Mouse (Mus musculus) stomach, embryonic 16.5 days (tissue): ENCODE data around the gene Mrm2. TPM values are rescaled to one million over a fixed set of nuclear protein-coding genes. Genes with fewer than 3 reads are reported as not detected.

Experiments
- ATAC-seq: fragments of 200-750 bp; cut with Nextera tagmentation; 2 replicates; pipeline ENCODE4 v1.8.0; 2017; ENCODE audit warnings: moderate number of reproducible peaks, moderate TSS enrichment; ENCODE audit not compliant: insufficient read depth, low FRiP score
- H3K27ac ChIP-seq: fragments of 300-500 bp; sonication (generic); 2 replicates; pipeline ENCODE4 v1.5.1; 2014; ENCODE audit warnings: low read length
- H3K27me3 ChIP-seq: fragments of 300-500 bp; sonication (generic); 2 replicates; pipeline ENCODE4 v1.6.1; 2014; ENCODE audit warnings: low read length, control low read depth, mixed read lengths; ENCODE audit not compliant: control insufficient read depth, insufficient read depth
- H3K36me3 ChIP-seq: fragments of 300-500 bp; sonication (generic); 2 replicates; pipeline ENCODE4 v1.6.1; 2014; ENCODE audit warnings: low read length; ENCODE audit not compliant: control insufficient read depth, insufficient read depth
- H3K4me1 ChIP-seq: fragments of 300-500 bp; sonication (generic); 2 replicates; pipeline ENCODE4 v1.6.1; 2014; ENCODE audit warnings: low read length, control low read depth, mixed read lengths; ENCODE audit not compliant: control insufficient read depth, insufficient read depth
- H3K4me2 ChIP-seq: fragments of 300-500 bp; sonication (generic); 2 replicates; pipeline ENCODE4 v1.6.1; 2014; ENCODE audit warnings: low read depth, low read length, mixed read lengths
- H3K4me3 ChIP-seq: fragments of 300-500 bp; sonication (generic); replicated peaks from 2 replicates; pipeline ENCODE4 v1.5.1; 2014; ENCODE audit warnings: mild to moderate bottlenecking, low read length
- H3K9ac ChIP-seq: fragments of 300-500 bp; sonication (generic); 2 replicates; pipeline ENCODE4 v1.6.1; 2014; ENCODE audit warnings: low read length
- H3K9me3 ChIP-seq: fragments of 300-500 bp; sonication (generic); replicated peaks from 2 replicates; pipeline ENCODE4 v1.6.1; 2016; ENCODE audit warnings: low read length, control low read depth; ENCODE audit not compliant: control insufficient read depth
- WGBS: fragments of 180-500 bp; shearing (Covaris S2); extraction: QIAGEN DNeasy Blood & Tissue Kit; methylation state at CpG from one replicate; pipeline ENCODE4 v1.1.7; 2014; 5-methylcytosine and 5-hydroxymethylcytosine counted together
- polyA plus RNA-seq: library from polyadenylated mRNA; unstranded; fragments of >200 nt; fragmentation: Nextera tagmentation; extraction: Ambion mirVana; gene quantifications from 2 replicates; pipeline ENCODE4 v1.2.1, GENCODE M21; 2015

Mrm2 gene
- polyA plus RNA-seq, result 16.0 and 17.2 TPM in 2 replicates

DNA sequence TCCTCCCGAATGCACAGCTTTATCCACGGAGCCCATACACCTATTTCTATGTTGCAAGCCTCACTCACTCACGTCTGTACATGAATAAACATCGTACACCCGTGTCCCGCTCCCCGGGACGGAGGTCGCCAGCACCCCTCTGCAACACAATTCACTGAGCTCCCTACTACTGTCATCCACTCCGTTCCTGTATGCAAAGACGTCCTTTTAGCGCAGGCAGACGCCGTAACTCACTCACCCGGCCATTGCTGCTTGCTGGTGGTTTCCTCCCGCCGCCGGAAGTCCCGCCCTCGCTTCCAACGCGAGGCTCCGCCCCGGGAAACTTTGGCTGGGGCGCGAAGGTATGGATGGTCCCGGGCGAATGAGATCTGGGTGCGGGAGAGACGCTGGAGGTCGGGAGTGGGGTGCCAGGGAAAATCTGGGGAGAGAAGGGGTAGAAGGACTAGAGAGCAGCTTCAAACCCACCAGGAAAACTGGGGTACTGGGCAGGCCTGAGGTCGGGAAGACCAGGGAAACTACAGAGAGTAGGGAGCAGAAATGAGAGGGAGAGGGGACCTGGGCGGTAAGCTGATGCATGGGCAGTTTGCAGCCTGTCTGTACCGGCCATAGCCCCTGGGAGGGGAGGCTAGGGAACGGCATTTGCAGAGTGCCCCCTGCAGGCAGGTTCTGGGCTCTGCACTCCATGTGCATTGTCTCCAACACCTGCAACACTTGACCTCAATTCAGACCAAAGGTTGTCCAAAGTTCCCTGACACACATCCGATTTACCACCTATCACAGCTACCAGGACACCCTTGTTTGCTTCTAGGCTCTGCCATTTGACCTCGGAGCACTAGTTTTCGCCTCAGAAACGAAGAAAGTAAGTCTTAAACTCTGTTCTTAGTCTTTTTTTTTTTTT, at the start of gene Mrm2:
Mrm2 (minus strand) TSS at position 284 of the 898 bp plus-strand sequence.
- Histone ChIP-seq H3K9ac (peak within 1 kb of the TSS; percentile 88), H3K27me3 (no peaks in the 10 kb centered on the region), H3K4me3 (peak within 1 kb of the TSS; percentile 73), H3K9me3 (no peaks in the 10 kb centered on the region), H3K4me2 (peak within 1 kb of the TSS; percentile 92), H3K4me1 (peaks cover 16% of the 10 kb centered on the region), H3K27ac (peak within 1 kb of the TSS; percentile 92), H3K36me3 (peaks cover 3% of the 10 kb centered on the region; the same call in 1 of the 2 replicates)
- peak; percentile 84 for ATAC-seq
- WGBS, result under 1% methylated on average over 39 of the region's 39 CpGs

DNA sequence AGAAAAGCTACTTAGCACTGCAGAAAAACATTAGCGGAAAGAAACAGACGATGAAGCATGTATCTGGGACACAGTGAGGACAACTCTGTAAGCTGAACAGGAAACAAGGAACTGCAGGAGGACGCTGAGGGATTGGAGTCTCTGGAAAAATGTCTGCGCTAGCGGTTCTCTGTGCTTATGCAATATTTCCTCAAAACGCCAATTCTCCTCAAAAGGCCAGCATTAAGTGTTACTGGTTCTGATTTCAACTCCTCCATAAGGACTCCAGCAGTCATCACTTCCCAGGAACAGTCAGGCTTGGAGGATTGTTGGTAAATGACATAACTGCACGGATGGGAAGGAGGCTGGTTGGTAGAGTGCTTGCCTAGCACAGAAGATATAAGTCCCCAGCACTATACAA, 49.5 kb upstream of the Mrm2 start:
- ATAC-seq, result no peak
- H3K27me3 ChIP-seq, result no peaks in the 10 kb centered on the region
- no peaks in the 10 kb centered on the region for H3K9me3 ChIP-seq
- no peak overlapping the region for H3K4me2 ChIP-seq
- no peak overlapping the region for H3K27ac ChIP-seq
- H3K4me1 ChIP-seq, result peaks cover 5% of the 10 kb centered on the region
- H3K4me3 ChIP-seq, result no peak overlapping the region
- no peaks in the 10 kb centered on the region for H3K36me3 ChIP-seq
- 88% methylated on average over 7 of the region's 7 CpGs for WGBS
- H3K9ac ChIP-seq, result no peak overlapping the region

DNA sequence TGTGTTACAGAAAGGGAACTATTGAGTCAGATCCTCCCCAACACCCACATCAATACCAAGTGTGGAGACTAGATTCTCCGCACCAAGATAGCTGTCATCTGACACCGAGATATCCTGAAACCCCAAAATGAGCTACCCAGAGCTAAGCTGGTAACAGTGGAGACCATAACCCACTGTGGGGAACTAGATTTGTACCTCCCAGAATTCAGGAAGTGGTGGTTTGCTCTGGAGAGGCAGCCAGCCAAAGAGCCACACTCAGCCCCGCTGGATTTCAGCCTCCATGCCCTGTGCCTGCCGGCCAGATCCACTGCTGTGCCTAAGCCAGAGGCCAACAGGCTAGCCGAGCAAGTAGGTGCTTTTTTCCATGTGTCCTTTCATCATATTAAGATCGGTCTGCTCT, 47.6 kb upstream of the Mrm2 start:
- ATAC-seq, result no peak
- Histone ChIP-seq H3K9me3 (no peaks in the 10 kb centered on the region), H3K27ac (no peak overlapping the region), H3K27me3 (no peaks in the 10 kb centered on the region), H3K9ac (no peak overlapping the region), H3K4me3 (no peak overlapping the region), H3K36me3 (no peaks in the 10 kb centered on the region), H3K4me1 (peaks cover 5% of the 10 kb centered on the region), H3K4me2 (no peak overlapping the region)
- WGBS, result 68% methylated on average over 6 of the region's 6 CpGs

DNA sequence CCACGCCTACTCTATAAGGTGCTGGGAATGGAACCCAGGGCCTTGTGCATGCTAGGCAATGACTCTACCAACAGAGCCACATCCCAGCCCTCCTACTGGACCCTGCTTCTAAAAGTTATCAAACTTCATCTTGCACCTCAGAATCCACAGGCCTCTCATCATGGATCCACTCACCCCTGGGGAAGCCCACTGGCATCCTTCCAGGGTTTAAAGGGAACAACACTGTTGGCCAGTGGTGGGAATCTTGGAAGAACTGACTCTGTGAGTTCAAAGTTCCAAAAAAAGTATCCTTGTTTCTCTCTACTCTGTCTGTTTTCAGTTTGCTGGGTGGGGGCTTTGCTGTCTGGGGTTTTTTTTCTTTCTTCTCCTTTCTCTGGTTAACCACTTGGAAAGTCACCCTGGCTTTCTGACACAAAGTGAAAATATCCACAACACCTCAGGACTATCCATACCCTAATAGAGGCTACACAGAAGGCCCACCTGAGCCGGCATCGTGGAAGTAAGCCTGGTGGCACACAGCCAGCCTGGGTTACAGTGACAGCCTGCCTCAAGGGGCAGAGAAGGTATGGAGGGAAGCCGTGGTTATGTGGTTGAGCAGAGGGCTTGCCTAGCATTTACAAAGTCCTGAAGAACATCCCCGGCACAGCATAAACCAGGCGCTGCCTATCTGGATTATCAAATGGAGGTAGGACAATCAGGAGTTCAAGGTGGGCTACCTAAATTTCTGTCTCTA, 46.6 kb upstream of the Mrm2 start:
- H3K27ac ChIP-seq, result no peak overlapping the region
- no peak overlapping the region for H3K4me2 ChIP-seq
- ATAC-seq, result no peak
- no peak overlapping the region for H3K4me3 ChIP-seq
- no peak overlapping the region for H3K9ac ChIP-seq
- no peaks in the 10 kb centered on the region for H3K27me3 ChIP-seq
- no peaks in the 10 kb centered on the region for H3K9me3 ChIP-seq
- no peaks in the 10 kb centered on the region for H3K4me1 ChIP-seq
- 78% methylated on average over 6 of the region's 6 CpGs for WGBS
- no peaks in the 10 kb centered on the region for H3K36me3 ChIP-seq

DNA sequence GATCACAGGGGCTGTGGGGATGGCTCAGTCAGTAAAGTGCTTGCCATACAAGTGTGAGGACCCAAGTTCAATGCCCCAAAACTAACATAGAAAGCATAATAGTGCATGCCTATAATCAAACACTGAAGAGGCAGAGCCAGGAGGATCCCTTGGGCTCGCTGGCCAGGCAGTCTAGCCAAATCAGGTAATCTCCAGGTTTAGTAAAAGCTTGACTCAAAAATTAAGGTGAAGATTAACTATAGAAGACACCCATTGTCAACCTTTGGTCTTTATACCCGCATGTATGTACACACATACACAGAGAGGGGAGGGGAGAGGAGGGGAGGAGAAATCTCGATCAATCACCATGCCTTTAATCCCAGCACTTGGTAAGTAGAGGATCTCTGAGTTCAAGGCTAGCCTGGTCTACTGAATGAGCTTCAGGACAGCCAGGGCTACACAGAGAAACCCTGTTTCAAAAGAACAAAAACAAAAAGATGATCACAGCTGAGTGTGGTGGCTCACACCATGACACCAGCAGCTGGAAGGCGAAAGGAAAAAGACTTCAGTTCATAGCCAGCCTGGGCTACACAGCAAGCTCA, 43.6 kb upstream of the Mrm2 start:
- H3K27me3 ChIP-seq, result no peaks in the 10 kb centered on the region
- H3K27ac ChIP-seq, result no peak overlapping the region
- H3K4me3 ChIP-seq, result no peak overlapping the region
- H3K4me1 ChIP-seq, result no peaks in the 10 kb centered on the region
- H3K9ac ChIP-seq, result no peak overlapping the region
- no peaks in the 10 kb centered on the region for H3K9me3 ChIP-seq
- H3K4me2 ChIP-seq, result no peak overlapping the region
- ATAC-seq, result no peak
- H3K36me3 ChIP-seq, result no peaks in the 10 kb centered on the region
- WGBS, result 80% methylated on average over 4 of the region's 4 CpGs

DNA sequence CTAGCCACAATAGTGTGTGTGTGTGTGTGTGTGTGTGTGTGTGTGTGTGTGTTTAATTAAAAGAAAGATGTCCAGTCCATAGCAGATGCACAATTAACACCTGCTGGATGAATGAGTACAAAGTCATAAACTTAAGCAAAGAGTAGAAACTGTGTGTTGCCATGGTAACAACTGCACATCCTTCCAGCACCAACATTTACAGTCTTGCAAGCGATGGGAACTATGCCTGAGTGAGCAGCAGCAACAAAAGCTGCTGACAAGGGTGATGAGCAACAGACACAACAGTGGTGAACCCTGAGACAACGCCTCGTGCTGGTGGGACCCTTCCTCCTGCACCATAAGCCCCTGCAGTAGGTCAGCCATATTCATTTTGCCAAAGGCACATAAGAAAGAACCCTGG, 42.5 kb upstream of the Mrm2 start:
- no peaks in the 10 kb centered on the region for H3K27me3 ChIP-seq
- H3K9me3 ChIP-seq, result no peaks in the 10 kb centered on the region
- H3K4me3 ChIP-seq, result no peak overlapping the region
- H3K4me1 ChIP-seq, result no peaks in the 10 kb centered on the region
- WGBS, result 59% methylated on average over 3 of the region's 3 CpGs
- H3K27ac ChIP-seq, result no peak overlapping the region
- H3K9ac ChIP-seq, result no peak overlapping the region
- no peak overlapping the region for H3K4me2 ChIP-seq
- no peaks in the 10 kb centered on the region for H3K36me3 ChIP-seq
- no peak for ATAC-seq

DNA sequence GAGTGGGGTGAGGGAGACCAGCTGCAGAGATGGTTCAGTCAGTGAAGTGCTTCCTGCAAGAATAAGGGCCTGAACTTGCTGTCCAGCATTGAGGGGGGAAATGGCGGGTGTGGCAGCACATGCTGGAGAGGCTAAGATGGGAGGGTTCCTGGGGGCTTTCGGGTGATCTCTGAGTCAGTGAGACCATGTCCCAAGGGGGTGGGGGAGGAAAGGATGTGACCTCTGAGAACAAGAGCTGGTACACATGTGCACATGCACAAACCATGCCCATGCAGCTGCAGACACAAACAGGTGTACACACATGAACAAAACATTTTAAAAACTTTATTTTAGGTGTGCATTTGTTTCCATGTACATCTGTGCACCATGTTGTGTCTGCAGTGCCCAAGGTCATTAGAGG, 42.0 kb upstream of the Mrm2 start:
- ATAC-seq, result no peak
- H3K9ac ChIP-seq, result no peak overlapping the region
- no peaks in the 10 kb centered on the region for H3K27me3 ChIP-seq
- no peaks in the 10 kb centered on the region for H3K36me3 ChIP-seq
- no peaks in the 10 kb centered on the region for H3K4me1 ChIP-seq
- H3K4me3 ChIP-seq, result no peak overlapping the region
- no peak overlapping the region for H3K4me2 ChIP-seq
- H3K9me3 ChIP-seq, result no peaks in the 10 kb centered on the region
- WGBS, result 69% methylated on average over 2 of the region's 2 CpGs
- H3K27ac ChIP-seq, result no peak overlapping the region

DNA sequence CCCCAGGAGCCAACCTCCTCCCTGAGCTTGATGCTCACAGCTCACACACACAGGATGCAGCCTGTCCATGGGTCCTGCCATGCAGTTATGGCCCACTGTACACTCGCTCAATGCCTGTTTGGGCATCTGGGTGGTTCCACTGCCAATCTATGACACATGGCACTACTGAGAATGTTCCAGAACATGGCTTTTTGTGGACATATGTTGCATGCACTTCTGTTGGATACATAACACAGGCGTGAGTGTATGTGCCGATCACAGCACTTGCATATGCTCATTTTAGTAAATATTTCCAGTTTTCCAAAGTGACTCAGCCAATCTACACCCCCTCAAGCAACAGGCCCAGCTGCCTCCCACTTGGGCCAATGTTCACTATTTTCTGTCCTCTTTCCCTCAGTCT, 40.0 kb upstream of the Mrm2 start:
- Histone ChIP-seq H3K4me2 (no peak overlapping the region), H3K27ac (no peak overlapping the region), H3K4me3 (no peak overlapping the region), H3K4me1 (0 out of 2 replicates have a peak, but pooled peaks cover 2% of the 10 kb centered on the region), H3K27me3 (no peaks in the 10 kb centered on the region), H3K36me3 (no peaks in the 10 kb centered on the region), H3K9me3 (no peaks in the 10 kb centered on the region), H3K9ac (no peak overlapping the region)
- no peak for ATAC-seq
- WGBS, result 90% methylated on average over 3 of the region's 3 CpGs
